In the genomic region with DNA sequence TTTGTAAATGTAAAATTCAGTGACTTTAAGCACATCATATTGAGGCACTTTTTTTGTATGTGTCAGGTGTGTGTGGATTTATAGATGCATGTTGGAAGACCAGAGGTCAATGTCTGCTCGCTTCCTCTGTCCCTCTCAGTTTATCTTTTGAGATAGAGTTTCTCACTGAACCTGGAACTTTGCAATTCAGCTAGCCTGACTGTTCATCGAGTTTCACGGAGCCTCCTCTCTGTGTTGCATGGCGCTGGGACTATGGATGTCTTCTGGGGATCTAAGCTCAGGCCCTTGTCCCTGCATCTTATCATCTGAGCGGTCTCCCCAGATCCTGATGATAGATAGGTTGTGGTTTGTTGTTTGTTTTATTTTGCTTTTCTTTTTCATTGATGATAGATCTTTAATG, we compare ENCODE assay signal across 24 mouse cellular contexts.
"Had no signal": no experiment of that assay in that cellular context is flagged by ENCODE, and none has a peak within 500 bp of the region (broad histone marks: within the 10 kb centered on the region; RNA-seq: fewer than 3 reads in every experiment).

No protein-coding gene starts in this region.

- H3K27me3 ChIP-seq: heart, embryonic 12.5 days; hindbrain, embryonic 12.5 days; limb, embryonic 12.5 days; liver, embryonic 13.5 days; liver, embryonic 15.5 days had no signal

- H3K9ac ChIP-seq: heart, embryonic 12.5 days; hindbrain, embryonic 12.5 days; hindbrain, embryonic 14.5 days; limb, embryonic 12.5 days; liver, embryonic 13.5 days; liver, embryonic 15.5 days had no signal

- H3K27ac ChIP-seq: gastrocnemius, adult 2 months; heart, embryonic 10.5 days; hindbrain, embryonic 10.5 days; hindbrain, embryonic 12.5 days; hindbrain, embryonic 14.5 days; limb, embryonic 10.5 days; limb, embryonic 12.5 days; liver, embryonic 13.5 days; liver, embryonic 15.5 days had no signal

- H3K4me2 ChIP-seq: heart, embryonic 12.5 days; hindbrain, embryonic 12.5 days; hindbrain, embryonic 14.5 days; limb, embryonic 12.5 days; liver, embryonic 11.5 days; liver, embryonic 13.5 days; liver, embryonic 15.5 days had no signal

- H3K4me1 ChIP-seq: heart, embryonic 10.5 days; heart, embryonic 12.5 days; limb, embryonic 10.5 days; limb, embryonic 12.5 days; liver, embryonic 13.5 days; liver, embryonic 15.5 days had no signal

- H3K4me3 ChIP-seq: gastrocnemius, adult 2 months; heart, embryonic 10.5 days; heart, embryonic 12.5 days; hindbrain, embryonic 10.5 days; hindbrain, embryonic 12.5 days; limb, embryonic 10.5 days; limb, embryonic 12.5 days; liver, embryonic 13.5 days; liver, embryonic 15.5 days had no signal

- ATAC-seq: forebrain, embryonic 16.5 days; hindbrain, embryonic 16.5 days; inflammation-experienced regulatory T-cells, adult 6 months had no signal

- DNase-seq: gastrocnemius, adult 2 months; gastrocnemius, postnatal 10 days; gastrocnemius, postnatal 25 days; heart, postnatal 10 days; heart, postnatal 4 days; kidney, adult 11 months; kidney, adult 8-10 months; kidney, postnatal 10 days; kidney, postnatal 25 days; kidney, postnatal 4 days; liver; liver, embryonic 13.5 days had no signal

- H3K36me3 ChIP-seq: heart, embryonic 10.5 days; heart, embryonic 12.5 days; hindbrain, embryonic 12.5 days; limb, embryonic 10.5 days; limb, embryonic 12.5 days; liver, embryonic 13.5 days; liver, embryonic 15.5 days had no signal

- H3K9me3 ChIP-seq: heart, embryonic 10.5 days; heart, embryonic 12.5 days; hindbrain, embryonic 10.5 days; hindbrain, embryonic 12.5 days; limb, embryonic 10.5 days; limb, embryonic 12.5 days; liver, embryonic 13.5 days; liver, embryonic 15.5 days had no signal
